Mouse (Mus musculus): ENCODE data around the gene Angpt4. TPM values are rescaled to one million over a fixed set of nuclear protein-coding genes. Genes with fewer than 3 reads are reported as not detected.

Gene Angpt4
- 0.46 and 0.81 TPM in 2 replicates for polyA plus RNA-seq (2015; fragmentation: Nextera tagmentation; extraction: Ambion mirVana)

DNA sequence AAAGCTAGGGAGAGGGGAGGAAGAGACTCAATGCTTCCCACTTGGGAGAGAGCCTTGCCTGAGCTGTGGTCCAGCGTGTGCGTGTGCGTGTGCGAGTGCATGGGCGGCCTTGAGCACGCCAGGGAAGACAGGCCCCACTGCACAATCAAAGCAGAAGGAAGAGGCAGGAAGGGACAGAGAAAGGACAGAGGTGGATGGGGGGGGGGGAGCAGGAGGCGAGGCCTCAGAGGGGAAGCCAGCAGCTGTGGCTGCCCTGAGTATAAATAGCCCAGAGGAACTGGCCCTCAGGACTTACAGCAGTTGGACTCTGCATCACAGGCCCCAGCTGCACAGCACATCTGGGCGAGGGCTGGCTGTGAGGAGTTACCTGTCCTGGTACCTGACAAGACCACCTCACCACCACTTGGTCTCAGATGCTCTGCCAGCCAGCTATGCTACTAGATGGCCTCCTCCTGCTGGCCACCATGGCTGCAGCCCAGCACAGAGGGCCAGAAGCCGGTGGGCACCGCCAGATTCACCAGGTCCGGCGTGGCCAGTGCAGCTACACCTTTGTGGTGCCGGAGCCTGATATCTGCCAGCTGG lies at the start of gene Angpt4:
Angpt4 (plus strand) TSS at position 292 of the 582 bp plus-strand sequence.
- Histone ChIP-seq H3K27me3 (ENCODE audit: control insufficient read depth, insufficient read depth, low read length) (no peaks in the 10 kb centered on the region), H3K4me2 (ENCODE audit: low read depth, low read length) (no peak within 1 kb of the TSS; the same call in 1 of the 2 replicates), H3K27ac (ENCODE audit: low read length) (peak within 1 kb of the TSS; percentile 8; the same call in 1 of the 2 replicates), H3K4me1 (ENCODE audit: control insufficient read depth, insufficient read depth, low read length) (peaks cover 8% of the 10 kb centered on the region), H3K36me3 (ENCODE audit: control insufficient read depth, insufficient read depth, low read length) (no peaks in the 10 kb centered on the region), H3K9ac (ENCODE audit: low read length) (peak within 1 kb of the TSS; percentile 2; the same call in 1 of the 2 replicates), H3K9me3 (replicated peaks; ENCODE audit: control insufficient read depth, low read length) (no peaks in the 10 kb centered on the region), H3K4me3 (replicated peaks; ENCODE audit: low read length) (no peak within 1 kb of the TSS)
- 56% methylated on average over 12 of the region's 13 CpGs for WGBS
- peak; percentile 47 for ATAC-seq (ENCODE audit: insufficient read depth, low FRiP score)

DNA sequence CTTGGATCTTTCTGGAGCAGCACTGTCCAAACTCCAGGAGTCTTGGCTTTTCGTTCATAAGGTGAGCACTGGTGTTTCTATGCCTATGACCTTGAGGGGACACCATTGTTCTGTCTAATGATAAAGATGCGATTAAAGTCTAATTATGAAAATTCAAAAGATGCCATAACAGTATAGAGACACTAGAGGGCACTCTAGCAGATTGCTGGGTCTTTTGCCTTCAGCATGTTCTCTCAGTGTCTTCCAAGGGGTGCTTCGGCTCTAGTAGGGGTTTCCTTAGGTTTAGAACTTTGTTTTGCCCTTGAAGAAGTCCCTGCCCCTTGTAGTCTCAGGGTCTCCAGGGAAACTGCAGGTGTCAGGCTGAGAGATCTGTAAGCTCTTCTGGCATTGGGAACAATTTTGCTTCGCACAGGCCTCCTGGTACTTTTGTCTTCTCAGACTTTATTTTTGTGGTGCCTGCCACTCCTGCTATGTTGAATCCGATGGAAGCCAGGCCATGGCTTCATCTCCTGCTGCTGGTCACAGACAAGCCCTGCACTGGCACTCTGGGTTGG lies 48.7 kb upstream of the Angpt4 start:
- no peak for ATAC-seq (ENCODE audit: insufficient read depth, low FRiP score)

DNA sequence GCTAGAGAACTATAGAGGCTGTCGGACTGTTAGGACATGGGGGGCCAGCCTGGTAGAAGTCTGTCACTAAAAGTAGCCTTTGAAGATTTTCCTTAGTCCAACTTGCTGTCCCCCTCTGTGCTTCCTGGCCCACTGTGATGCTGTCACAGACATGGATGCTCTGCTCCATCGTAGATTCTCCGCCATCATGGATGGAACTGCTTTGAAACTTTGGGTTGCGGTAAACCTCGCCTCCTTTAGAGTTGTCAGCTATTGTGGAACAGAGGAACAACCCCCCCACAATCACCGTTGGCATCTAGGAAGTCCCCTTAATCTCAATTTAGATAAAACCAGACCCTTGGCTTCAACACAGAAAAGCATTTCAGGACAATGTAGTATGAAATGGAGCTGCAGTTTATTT lies 46.1 kb upstream of the Angpt4 start:
- ATAC-seq (ENCODE audit: insufficient read depth, low FRiP score): no peak
- Histone ChIP-seq H3K9ac (ENCODE audit: low read length) (no peak overlapping the region), H3K27ac (ENCODE audit: low read length) (no peak overlapping the region), H3K9me3 (replicated peaks; ENCODE audit: control insufficient read depth, low read length) (no peaks in the 10 kb centered on the region), H3K4me2 (ENCODE audit: low read depth, low read length) (no peak overlapping the region), H3K4me3 (replicated peaks; ENCODE audit: low read length) (no peak overlapping the region), H3K36me3 (ENCODE audit: control insufficient read depth, insufficient read depth, low read length) (no peaks in the 10 kb centered on the region), H3K27me3 (ENCODE audit: control insufficient read depth, insufficient read depth, low read length) (no peaks in the 10 kb centered on the region; the same call in 1 of the 2 replicates), H3K4me1 (ENCODE audit: control insufficient read depth, insufficient read depth, low read length) (no peaks in the 10 kb centered on the region)
- 86% methylated on average over 6 of the region's 6 CpGs for WGBS

More for the DNA sequence above, 48.7 kb upstream of the Angpt4 start:
- Histone ChIP-seq H3K4me3 (replicated peaks; ENCODE audit: low read length) (no peak overlapping the region), H3K4me2 (ENCODE audit: low read depth, low read length) (no peak overlapping the region), H3K4me1 (ENCODE audit: control insufficient read depth, insufficient read depth, low read length) (no peaks in the 10 kb centered on the region), H3K9ac (ENCODE audit: low read length) (no peak overlapping the region), H3K36me3 (ENCODE audit: control insufficient read depth, insufficient read depth, low read length) (no peaks in the 10 kb centered on the region), H3K27ac (ENCODE audit: low read length) (no peak overlapping the region), H3K9me3 (replicated peaks; ENCODE audit: control insufficient read depth, low read length) (no peaks in the 10 kb centered on the region), H3K27me3 (ENCODE audit: control insufficient read depth, insufficient read depth, low read length) (no peaks in the 10 kb centered on the region; the same call in 1 of the 2 replicates)
- WGBS: 42% methylated on average over 5 of the region's 5 CpGs

DNA sequence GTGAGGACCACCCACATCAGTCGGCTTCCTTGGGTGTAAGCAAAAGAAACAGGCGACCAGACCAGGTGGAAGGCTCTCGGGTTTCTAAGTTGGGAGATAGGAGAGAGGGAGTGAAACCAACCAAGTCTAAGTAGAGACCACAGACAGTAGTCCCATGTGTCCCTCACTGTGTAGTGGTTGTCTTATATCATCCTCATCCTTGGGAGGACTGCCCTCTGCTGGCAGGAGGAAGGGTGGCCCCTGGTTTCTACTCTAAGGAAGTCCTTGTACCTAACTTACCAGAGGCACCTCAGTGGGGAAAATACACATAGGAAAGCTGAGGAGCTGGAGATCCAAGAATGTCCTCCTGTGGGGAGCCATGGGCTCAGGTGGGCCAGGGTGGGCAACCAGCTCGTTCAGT lies 44.5 kb upstream of the Angpt4 start:
- no peak overlapping the region for H3K9ac ChIP-seq (ENCODE audit: low read length)
- no peak overlapping the region for H3K27ac ChIP-seq (ENCODE audit: low read length)
- WGBS: 37% methylated on average over 4 of the region's 4 CpGs
- no peaks in the 10 kb centered on the region for H3K4me1 ChIP-seq (ENCODE audit: control insufficient read depth, insufficient read depth, low read length)
- H3K4me3 ChIP-seq (replicated peaks; ENCODE audit: low read length): no peak overlapping the region
- no peak overlapping the region for H3K4me2 ChIP-seq (ENCODE audit: low read depth, low read length)
- H3K36me3 ChIP-seq (ENCODE audit: control insufficient read depth, insufficient read depth, low read length): no peaks in the 10 kb centered on the region
- ATAC-seq (ENCODE audit: insufficient read depth, low FRiP score): 0 out of 2 replicates have a peak, but pooled peaks have one; percentile 57
- H3K27me3 ChIP-seq (ENCODE audit: control insufficient read depth, insufficient read depth, low read length): no peaks in the 10 kb centered on the region; the same call in 1 of the 2 replicates
- no peaks in the 10 kb centered on the region for H3K9me3 ChIP-seq (replicated peaks; ENCODE audit: control insufficient read depth, low read length)

DNA sequence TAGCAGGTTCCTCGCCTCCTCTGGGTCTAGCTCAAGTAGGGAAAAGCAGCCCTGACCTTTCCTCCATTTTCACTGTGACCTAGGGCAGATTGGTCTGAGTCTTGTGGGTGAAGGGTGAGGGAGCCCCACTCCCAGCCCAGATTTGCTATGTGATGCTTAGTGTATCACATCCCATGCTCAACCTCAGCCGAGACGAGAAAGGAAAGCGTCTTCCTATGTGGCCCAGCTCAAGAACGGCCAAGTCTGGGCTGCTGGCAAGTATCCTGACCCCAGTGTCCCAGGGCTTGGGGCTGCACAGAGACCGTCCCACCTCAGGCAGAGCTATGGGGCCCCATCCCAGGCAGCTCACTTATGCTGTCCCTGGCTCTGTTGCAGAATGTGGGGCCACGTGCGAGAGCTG lies 42.8 kb upstream of the Angpt4 start:
- no peak overlapping the region for H3K4me3 ChIP-seq (replicated peaks; ENCODE audit: low read length)
- no peak for ATAC-seq (ENCODE audit: insufficient read depth, low FRiP score)
- H3K9ac ChIP-seq (ENCODE audit: low read length): no peak overlapping the region
- no peaks in the 10 kb centered on the region for H3K36me3 ChIP-seq (ENCODE audit: control insufficient read depth, insufficient read depth, low read length)
- H3K9me3 ChIP-seq (replicated peaks; ENCODE audit: control insufficient read depth, low read length): no peaks in the 10 kb centered on the region
- 81% methylated on average over 8 of the region's 8 CpGs for WGBS
- no peaks in the 10 kb centered on the region; the same call in 1 of the 2 replicates for H3K27me3 ChIP-seq (ENCODE audit: control insufficient read depth, insufficient read depth, low read length)
- H3K4me1 ChIP-seq (ENCODE audit: control insufficient read depth, insufficient read depth, low read length): no peaks in the 10 kb centered on the region
- no peak overlapping the region for H3K27ac ChIP-seq (ENCODE audit: low read length)
- no peak overlapping the region for H3K4me2 ChIP-seq (ENCODE audit: low read depth, low read length)

DNA sequence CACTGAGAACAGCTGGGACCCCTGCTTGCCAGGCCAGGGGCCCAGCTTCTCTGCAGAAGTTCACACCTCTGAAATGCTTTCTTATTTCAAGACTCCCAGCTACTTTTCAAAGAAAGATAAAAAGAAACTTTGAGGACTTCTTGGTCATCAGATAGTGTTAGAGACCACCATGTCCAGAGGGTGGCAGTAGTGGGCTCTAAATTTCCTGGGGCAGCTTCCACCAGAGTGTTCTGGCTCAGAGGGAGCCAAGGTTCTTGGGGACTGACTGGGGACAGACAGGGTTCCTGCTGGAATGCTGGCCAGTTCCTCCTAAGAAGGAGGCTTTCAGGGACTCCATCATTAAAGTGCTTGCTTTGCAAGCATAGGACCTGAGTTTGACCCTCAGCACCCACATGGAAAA lies 36.5 kb upstream of the Angpt4 start:
- Histone ChIP-seq H3K9ac (ENCODE audit: low read length) (no peak overlapping the region), H3K9me3 (replicated peaks; ENCODE audit: control insufficient read depth, low read length) (no peaks in the 10 kb centered on the region), H3K4me3 (replicated peaks; ENCODE audit: low read length) (no peak overlapping the region), H3K27ac (ENCODE audit: low read length) (no peak overlapping the region), H3K36me3 (ENCODE audit: control insufficient read depth, insufficient read depth, low read length) (no peaks in the 10 kb centered on the region), H3K4me1 (ENCODE audit: control insufficient read depth, insufficient read depth, low read length) (no peaks in the 10 kb centered on the region), H3K4me2 (ENCODE audit: low read depth, low read length) (no peak overlapping the region), H3K27me3 (ENCODE audit: control insufficient read depth, insufficient read depth, low read length) (no peaks in the 10 kb centered on the region)
- no peak for ATAC-seq (ENCODE audit: insufficient read depth, low FRiP score)

DNA sequence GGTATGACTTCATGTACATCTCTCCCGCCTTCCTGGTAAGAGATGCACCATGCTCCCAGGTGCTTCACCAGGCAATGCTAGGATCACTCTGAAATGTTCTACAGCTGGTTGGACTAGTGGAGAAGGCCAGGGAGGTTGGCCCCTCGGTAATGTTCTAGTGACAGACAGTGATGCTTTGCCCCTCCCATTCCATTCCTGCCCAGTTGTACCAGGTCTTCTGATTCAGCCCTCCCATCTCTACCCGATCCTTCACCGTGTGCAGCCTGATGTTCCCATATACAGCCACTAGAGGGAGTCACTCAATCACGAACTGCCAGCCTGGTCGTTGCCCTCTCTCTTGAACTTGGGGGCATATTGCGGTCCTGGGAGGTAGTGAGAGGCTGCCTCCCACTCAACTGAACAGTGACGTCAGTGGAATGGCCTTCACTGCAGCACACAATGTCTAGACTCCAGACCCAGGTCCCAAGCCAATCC lies 35.0 kb upstream of the Angpt4 start:
- H3K9ac ChIP-seq (ENCODE audit: low read length): no peak overlapping the region
- 14% methylated on average over 8 of the region's 8 CpGs for WGBS
- ATAC-seq (ENCODE audit: insufficient read depth, low FRiP score): 0 out of 2 replicates have a peak, but pooled peaks have one; percentile 14

DNA sequence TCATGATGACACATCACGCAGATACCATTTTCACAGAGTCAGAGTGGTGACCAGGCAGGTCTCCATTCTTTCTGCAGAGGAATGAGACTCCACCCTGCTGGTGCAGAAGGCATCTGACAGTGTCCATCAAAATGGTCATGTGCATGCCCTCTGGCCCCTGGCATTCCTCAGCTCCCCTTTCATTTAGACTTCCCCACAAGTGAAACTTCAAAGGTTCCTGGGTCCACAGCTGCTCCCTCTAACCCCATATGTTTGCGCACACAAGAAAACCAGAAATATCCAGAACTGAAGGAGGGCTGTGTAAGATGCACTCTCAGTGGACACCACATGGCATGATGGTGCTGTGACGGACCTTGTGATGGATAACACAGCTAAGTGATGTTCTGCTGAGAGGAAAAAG lies 32.4 kb upstream of the Angpt4 start:
- no peaks in the 10 kb centered on the region for H3K9me3 ChIP-seq (replicated peaks; ENCODE audit: control insufficient read depth, low read length)
- no peak overlapping the region for H3K4me2 ChIP-seq (ENCODE audit: low read depth, low read length)
- WGBS: 67% methylated on average over 3 of the region's 3 CpGs
- H3K36me3 ChIP-seq (ENCODE audit: control insufficient read depth, insufficient read depth, low read length): no peaks in the 10 kb centered on the region
- H3K27me3 ChIP-seq (ENCODE audit: control insufficient read depth, insufficient read depth, low read length): no peaks in the 10 kb centered on the region
- H3K4me3 ChIP-seq (replicated peaks; ENCODE audit: low read length): no peak overlapping the region
- H3K9ac ChIP-seq (ENCODE audit: low read length): no peak overlapping the region
- no peak overlapping the region for H3K27ac ChIP-seq (ENCODE audit: low read length)
- ATAC-seq (ENCODE audit: insufficient read depth, low FRiP score): no peak
- no peaks in the 10 kb centered on the region for H3K4me1 ChIP-seq (ENCODE audit: control insufficient read depth, insufficient read depth, low read length)

More for the DNA sequence above, 35.0 kb upstream of the Angpt4 start:
- Histone ChIP-seq H3K4me2 (ENCODE audit: low read depth, low read length) (no peak overlapping the region), H3K4me1 (ENCODE audit: control insufficient read depth, insufficient read depth, low read length) (no peaks in the 10 kb centered on the region), H3K4me3 (replicated peaks; ENCODE audit: low read length) (no peak overlapping the region), H3K27ac (ENCODE audit: low read length) (no peak overlapping the region), H3K36me3 (ENCODE audit: control insufficient read depth, insufficient read depth, low read length) (no peaks in the 10 kb centered on the region), H3K9me3 (replicated peaks; ENCODE audit: control insufficient read depth, low read length) (no peaks in the 10 kb centered on the region), H3K27me3 (ENCODE audit: control insufficient read depth, insufficient read depth, low read length) (no peaks in the 10 kb centered on the region)

DNA sequence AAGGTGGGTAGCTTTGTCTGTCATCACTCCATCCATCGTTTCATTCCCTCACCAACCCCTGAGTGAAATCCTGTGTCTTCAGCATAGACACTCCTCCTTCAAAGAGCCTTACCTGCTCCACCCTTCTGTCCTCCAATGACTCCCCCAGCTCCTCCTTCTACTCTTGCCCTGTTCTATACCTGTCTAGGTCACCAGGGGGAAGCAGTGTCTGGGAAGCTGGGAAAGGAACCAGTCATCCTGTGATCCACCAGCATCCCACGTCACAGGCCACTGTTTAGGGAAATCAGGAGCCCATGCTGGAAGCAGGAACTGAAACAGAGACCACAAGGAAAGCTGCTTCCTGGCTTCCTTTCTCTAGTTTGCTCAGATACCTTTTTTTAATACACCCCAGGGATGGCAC lies 31.2 kb upstream of the Angpt4 start:
- H3K9me3 ChIP-seq (replicated peaks; ENCODE audit: control insufficient read depth, low read length): no peaks in the 10 kb centered on the region
- H3K36me3 ChIP-seq (ENCODE audit: control insufficient read depth, insufficient read depth, low read length): no peaks in the 10 kb centered on the region
- ATAC-seq (ENCODE audit: insufficient read depth, low FRiP score): no peak
- H3K27ac ChIP-seq (ENCODE audit: low read length): no peak overlapping the region
- no peak overlapping the region for H3K4me3 ChIP-seq (replicated peaks; ENCODE audit: low read length)
- H3K4me1 ChIP-seq (ENCODE audit: control insufficient read depth, insufficient read depth, low read length): no peaks in the 10 kb centered on the region
- H3K4me2 ChIP-seq (ENCODE audit: low read depth, low read length): no peak overlapping the region
- H3K9ac ChIP-seq (ENCODE audit: low read length): no peak overlapping the region
- no peaks in the 10 kb centered on the region for H3K27me3 ChIP-seq (ENCODE audit: control insufficient read depth, insufficient read depth, low read length)
- 49% methylated on average over 2 of the region's 2 CpGs for WGBS
